ENCODE assay signal across 12 mouse cellular contexts in the genomic region with DNA sequence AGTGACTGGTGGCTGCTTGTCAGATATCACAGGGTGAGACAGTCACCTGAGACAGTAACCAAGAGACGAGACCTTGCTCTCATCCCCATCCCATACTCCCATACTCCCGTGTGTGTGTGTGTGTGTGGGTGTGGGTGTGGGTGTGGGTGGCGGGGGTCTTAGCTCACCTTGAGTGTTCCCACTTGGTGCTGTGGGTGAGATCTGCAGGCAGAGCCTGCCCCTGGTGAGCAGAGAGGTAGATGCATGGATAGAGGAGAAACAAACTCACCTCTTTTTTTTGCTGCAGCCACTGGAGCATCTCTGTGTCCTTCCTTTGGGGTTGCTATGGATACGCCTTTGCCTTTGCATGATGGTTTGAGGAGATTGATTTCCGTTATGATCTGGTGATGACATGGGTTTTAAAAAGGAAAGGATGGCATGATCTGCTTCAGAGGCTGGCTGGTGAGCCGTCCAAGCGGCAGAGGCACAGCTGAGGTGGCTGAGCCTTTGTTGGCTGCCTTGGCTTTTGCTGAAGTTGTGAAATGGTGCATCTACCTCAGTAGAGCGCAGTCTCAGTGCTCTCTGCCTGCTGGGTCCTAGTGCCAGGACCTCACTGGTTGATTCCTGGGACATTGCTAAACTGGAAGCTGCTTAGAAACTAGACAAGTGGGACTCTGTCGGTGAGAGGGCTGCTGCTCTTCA. TPM values are rescaled to one million over a fixed set of nuclear protein-coding genes. Genes with fewer than 3 reads are reported as not detected.
DNase-seq lines count a peak whose midpoint lies in the region; ATAC-seq and TF ChIP-seq lines count a peak whose summit lies in the region.
"Had no signal": no experiment of that assay in that cellular context is flagged by ENCODE, and none has a peak within 500 bp of the region (broad histone marks: within the 10 kb centered on the region; RNA-seq: fewer than 3 reads in every experiment).

No protein-coding gene starts in this region.

- H3K27ac ChIP-seq in forebrain, embryonic 13.5 days, result peak overlapping the region; percentile 17
- H3K27ac ChIP-seq in forebrain, embryonic 11.5 days (ENCODE audit: low read depth, low read length), result no peak overlapping the region
- no peak overlapping the region for H3K27ac ChIP-seq in embryonic facial prominence, embryonic 13.5 days
- H3K27ac ChIP-seq in layer of hippocampus, adult 2 months, result peak overlapping the region; percentile 90
- H3K27ac ChIP-seq in neural tube, embryonic 13.5 days (replicated peaks), result peak overlapping the region; percentile 71
- H3K27ac ChIP-seq: limb, embryonic 12.5 days had no signal

- H3K4me1 ChIP-seq in forebrain, embryonic 13.5 days, result peaks cover 35% of the 10 kb centered on the region
- H3K4me1 ChIP-seq in forebrain, embryonic 11.5 days (replicated peaks; ENCODE audit: control insufficient read depth, insufficient read depth, low read length), result no peaks in the 10 kb centered on the region
- H3K4me1 ChIP-seq in embryonic facial prominence, embryonic 13.5 days, result peaks cover 3% of the 10 kb centered on the region
- H3K4me1 ChIP-seq in neural tube, embryonic 13.5 days (replicated peaks), result peaks cover 62% of the 10 kb centered on the region

- no peak for DNase-seq in forebrain, embryonic 11.5 days (ENCODE audit: low spot score)
- peak; percentile 75 to 77 for DNase-seq in layer of hippocampus, adult 2 months (ENCODE audit: low spot score in 2 of 2)
- DNase-seq in kidney, postnatal 14 days, result no peak
- no peak for DNase-seq in B cell, adult 2 months
- DNase-seq in retina, postnatal 1 day, result no peak
- DNase-seq: gastrocnemius, postnatal 36 days had no signal

- H3K4me2 ChIP-seq in forebrain, embryonic 13.5 days, result peak overlapping the region; percentile 40
- H3K4me2 ChIP-seq in forebrain, embryonic 11.5 days (ENCODE audit: low read depth, low read length, severe bottlenecking), result no peak overlapping the region
- no peak overlapping the region for H3K4me2 ChIP-seq in embryonic facial prominence, embryonic 13.5 days
- peak overlapping the region; percentile 51 for H3K4me2 ChIP-seq in neural tube, embryonic 13.5 days
- H3K4me2 ChIP-seq: limb, embryonic 12.5 days had no signal

- peak overlapping the region; percentile 50 for H3K9ac ChIP-seq in forebrain, embryonic 13.5 days
- no peak overlapping the region for H3K9ac ChIP-seq in forebrain, embryonic 11.5 days (ENCODE audit: low read length)
- 0 out of 2 replicates have a peak overlapping the region, but pooled peaks have one; percentile 2 for H3K9ac ChIP-seq in embryonic facial prominence, embryonic 13.5 days
- peak overlapping the region; percentile 67 for H3K9ac ChIP-seq in neural tube, embryonic 13.5 days
- H3K9ac ChIP-seq: limb, embryonic 12.5 days had no signal

- H3K36me3 ChIP-seq in forebrain, embryonic 13.5 days (ENCODE audit: poor library complexity, severe bottlenecking), result peaks cover 11% of the 10 kb centered on the region; the same call in 1 of the 2 replicates
- H3K36me3 ChIP-seq in forebrain, embryonic 11.5 days (ENCODE audit: control insufficient read depth, insufficient read depth, low read length), result no peaks in the 10 kb centered on the region
- peaks cover 14% of the 10 kb centered on the region; the same call in 1 of the 2 replicates for H3K36me3 ChIP-seq in embryonic facial prominence, embryonic 13.5 days
- H3K36me3 ChIP-seq in neural tube, embryonic 13.5 days, result peaks cover 7% of the 10 kb centered on the region; the same call in 1 of the 2 replicates

- no peak for TF ChIP-seq CTCF in layer of hippocampus, adult 2 months (conservative IDR thresholded peaks at IDR 0.05)

- peak; percentile 62; the same call in 1 of the 2 replicates for ATAC-seq in forebrain, embryonic 13.5 days
- no peak for ATAC-seq in forebrain, embryonic 11.5 days (replicated peaks; ENCODE audit: low FRiP score)
- no peak for ATAC-seq in embryonic facial prominence, embryonic 13.5 days (ENCODE audit: insufficient number of reproducible peaks, insufficient read depth, low FRiP score, low TSS enrichment, low read depth)
- ATAC-seq in neural tube, embryonic 13.5 days (ENCODE audit: low read depth), result peak; percentile 82; the same call in 1 of the 2 replicates
- ATAC-seq: intestine, embryonic 16.5 days had no signal

- WGBS in forebrain, embryonic 13.5 days, result 60% methylated on average over 9 of the region's 9 CpGs
- WGBS in forebrain, embryonic 11.5 days, result 60% methylated on average over 9 of the region's 9 CpGs
- 65% methylated on average over 9 of the region's 9 CpGs for WGBS in embryonic facial prominence, embryonic 13.5 days
- WGBS in neural tube, embryonic 13.5 days, result 61% methylated on average over 9 of the region's 9 CpGs

- peak overlapping the region; percentile 21 for H3K4me3 ChIP-seq in forebrain, embryonic 13.5 days
- no peak overlapping the region for H3K4me3 ChIP-seq in forebrain, embryonic 11.5 days (ENCODE audit: low read depth, low read length)
- H3K4me3 ChIP-seq in embryonic facial prominence, embryonic 13.5 days, result no peak overlapping the region
- peak overlapping the region; percentile 65 for H3K4me3 ChIP-seq in layer of hippocampus, adult 2 months
- H3K4me3 ChIP-seq in neural tube, embryonic 13.5 days, result peak overlapping the region; percentile 35
- H3K4me3 ChIP-seq: limb, embryonic 12.5 days had no signal

- H3K9me3 ChIP-seq in forebrain, embryonic 13.5 days (replicated peaks), result no peaks in the 10 kb centered on the region
- no peaks in the 10 kb centered on the region for H3K9me3 ChIP-seq in forebrain, embryonic 11.5 days (ENCODE audit: control insufficient read depth, low read length)
- no peaks in the 10 kb centered on the region for H3K9me3 ChIP-seq in embryonic facial prominence, embryonic 13.5 days
- H3K9me3 ChIP-seq in neural tube, embryonic 13.5 days, result no peaks in the 10 kb centered on the region
- H3K9me3 ChIP-seq: limb, embryonic 12.5 days had no signal

- no peaks in the 10 kb centered on the region for H3K27me3 ChIP-seq in forebrain, embryonic 13.5 days
- no peaks in the 10 kb centered on the region for H3K27me3 ChIP-seq in forebrain, embryonic 11.5 days (ENCODE audit: control insufficient read depth, insufficient read depth, low read length)
- no peaks in the 10 kb centered on the region for H3K27me3 ChIP-seq in embryonic facial prominence, embryonic 13.5 days
- no peaks in the 10 kb centered on the region for H3K27me3 ChIP-seq in neural tube, embryonic 13.5 days
- H3K27me3 ChIP-seq: limb, embryonic 12.5 days had no signal

RNA-seq across cellular contexts. Expression of gene Dctn1, which starts 6.7 kb away (rescaled TPM):
- 108 and 113 TPM in 2 replicates for polyA plus RNA-seq in forebrain, embryonic 13.5 days (2015; fragmentation: Nextera tagmentation; extraction: Ambion mirVana)
- polyA plus RNA-seq in forebrain, embryonic 11.5 days (2014; fragmentation: Nextera tagmentation; extraction: Ambion mirVana), result 99.6 and 104 TPM in 2 replicates
- polyA plus RNA-seq in embryonic facial prominence, embryonic 13.5 days (2015; fragmentation: Nextera tagmentation; extraction: Ambion mirVana), result 87.7 and 90.0 TPM in 2 replicates
- total RNA-seq in layer of hippocampus, adult 2 months (2021), result 100 to 1,000 TPM; 400 to 422 TPM
- 165 and 176 TPM in 2 replicates for polyA plus RNA-seq in neural tube, embryonic 13.5 days (2015; fragmentation: Nextera tagmentation; extraction: Ambion mirVana)

RNA-seq across cellular contexts. Expression of gene 1700003E16Rik, which starts 16.2 kb away (rescaled TPM):
- polyA plus RNA-seq in forebrain, embryonic 13.5 days (2015; fragmentation: Nextera tagmentation; extraction: Ambion mirVana), result 2.7 and 3.6 TPM in 2 replicates
- polyA plus RNA-seq in forebrain, embryonic 11.5 days (2014; fragmentation: Nextera tagmentation; extraction: Ambion mirVana), result 1.2 and 1.9 TPM in 2 replicates
- polyA plus RNA-seq in embryonic facial prominence, embryonic 13.5 days (2015; fragmentation: Nextera tagmentation; extraction: Ambion mirVana), result 2.0 and 2.8 TPM in 2 replicates
- 10 to 100 TPM; 21.8 to 21.9 TPM for total RNA-seq in layer of hippocampus, adult 2 months (2021)
- 2.1 and 3.3 TPM in 2 replicates for polyA plus RNA-seq in neural tube, embryonic 13.5 days (2015; fragmentation: Nextera tagmentation; extraction: Ambion mirVana)
- total RNA-seq: megakaryocyte progenitor cell, adult 5-6 weeks had no signal

RNA-seq across cellular contexts. Expression of gene Wdr54, which starts 16.2 kb away (rescaled TPM):
- 17.5 and 18.4 TPM in 2 replicates for polyA plus RNA-seq in forebrain, embryonic 13.5 days (2015; fragmentation: Nextera tagmentation; extraction: Ambion mirVana)
- polyA plus RNA-seq in forebrain, embryonic 11.5 days (2014; fragmentation: Nextera tagmentation; extraction: Ambion mirVana), result 12.6 and 15.6 TPM in 2 replicates
- 7.1 and 7.9 TPM in 2 replicates for polyA plus RNA-seq in embryonic facial prominence, embryonic 13.5 days (2015; fragmentation: Nextera tagmentation; extraction: Ambion mirVana)
- 10 to 100 TPM; 25.0 to 32.0 TPM for total RNA-seq in layer of hippocampus, adult 2 months (2021)
- 14.9 and 16.0 TPM in 2 replicates for polyA plus RNA-seq in neural tube, embryonic 13.5 days (2015; fragmentation: Nextera tagmentation; extraction: Ambion mirVana)

RNA-seq across cellular contexts. Expression of gene Rtkn, which starts 37.1 kb away (rescaled TPM):
- 10.4 and 10.5 TPM in 2 replicates for polyA plus RNA-seq in forebrain, embryonic 13.5 days (2015; fragmentation: Nextera tagmentation; extraction: Ambion mirVana)
- 17.8 and 23.0 TPM in 2 replicates for polyA plus RNA-seq in forebrain, embryonic 11.5 days (2014; fragmentation: Nextera tagmentation; extraction: Ambion mirVana)
- polyA plus RNA-seq in embryonic facial prominence, embryonic 13.5 days (2015; fragmentation: Nextera tagmentation; extraction: Ambion mirVana), result 46.7 and 51.8 TPM in 2 replicates
- 10 to 100 TPM; 80.0 to 84.0 TPM for total RNA-seq in layer of hippocampus, adult 2 months (2021)
- 18.9 and 20.7 TPM in 2 replicates for polyA plus RNA-seq in neural tube, embryonic 13.5 days (2015; fragmentation: Nextera tagmentation; extraction: Ambion mirVana)

RNA-seq across cellular contexts. Expression of gene Ino80b, which starts 47.1 kb away (rescaled TPM):
- polyA plus RNA-seq in forebrain, embryonic 13.5 days (2015; fragmentation: Nextera tagmentation; extraction: Ambion mirVana), result 13.2 and 13.3 TPM in 2 replicates
- 20.0 and 27.7 TPM in 2 replicates for polyA plus RNA-seq in forebrain, embryonic 11.5 days (2014; fragmentation: Nextera tagmentation; extraction: Ambion mirVana)
- polyA plus RNA-seq in embryonic facial prominence, embryonic 13.5 days (2015; fragmentation: Nextera tagmentation; extraction: Ambion mirVana), result 13.2 and 13.9 TPM in 2 replicates
- total RNA-seq in layer of hippocampus, adult 2 months (2021), result 10 to 100 TPM; 22.3 to 25.4 TPM
- 11.4 and 13.0 TPM in 2 replicates for polyA plus RNA-seq in neural tube, embryonic 13.5 days (2015; fragmentation: Nextera tagmentation; extraction: Ambion mirVana)

Comparison
In these comparisons a context has a peak if more than half of its experiments do, and no peak if none do; other contexts are left out.
1. ATAC-seq: peak in forebrain, embryonic 13.5 days (single experiment) and neural tube, embryonic 13.5 days (single experiment); none in forebrain, embryonic 11.5 days (single experiment) and embryonic facial prominence, embryonic 13.5 days (single experiment).
2. H3K27ac ChIP-seq: peak in forebrain, embryonic 13.5 days (single experiment), layer of hippocampus, adult 2 months (single experiment) and neural tube, embryonic 13.5 days (single experiment); none in forebrain, embryonic 11.5 days (single experiment) and embryonic facial prominence, embryonic 13.5 days (single experiment).
3. H3K4me2 ChIP-seq: peak in forebrain, embryonic 13.5 days (single experiment) and neural tube, embryonic 13.5 days (single experiment); none in forebrain, embryonic 11.5 days (single experiment) and embryonic facial prominence, embryonic 13.5 days (single experiment).
4. H3K4me3 ChIP-seq: peak in forebrain, embryonic 13.5 days (single experiment), layer of hippocampus, adult 2 months (single experiment) and neural tube, embryonic 13.5 days (single experiment); none in forebrain, embryonic 11.5 days (single experiment) and embryonic facial prominence, embryonic 13.5 days (single experiment).
5. DNase-seq: peak in layer of hippocampus, adult 2 months (2 of 2); none in forebrain, embryonic 11.5 days (single experiment), kidney, postnatal 14 days (single experiment), B cell, adult 2 months (0 of 2) and retina, postnatal 1 day (single experiment).